Mouse (Mus musculus): ENCODE results near the gene Pmp22. TPM values are rescaled to one million over a fixed set of nuclear protein-coding genes. Genes with fewer than 3 reads are reported as not detected.

The Pmp22 gene
- total RNA-seq, 1 experiment from 2014 or later: not detected

DNA sequence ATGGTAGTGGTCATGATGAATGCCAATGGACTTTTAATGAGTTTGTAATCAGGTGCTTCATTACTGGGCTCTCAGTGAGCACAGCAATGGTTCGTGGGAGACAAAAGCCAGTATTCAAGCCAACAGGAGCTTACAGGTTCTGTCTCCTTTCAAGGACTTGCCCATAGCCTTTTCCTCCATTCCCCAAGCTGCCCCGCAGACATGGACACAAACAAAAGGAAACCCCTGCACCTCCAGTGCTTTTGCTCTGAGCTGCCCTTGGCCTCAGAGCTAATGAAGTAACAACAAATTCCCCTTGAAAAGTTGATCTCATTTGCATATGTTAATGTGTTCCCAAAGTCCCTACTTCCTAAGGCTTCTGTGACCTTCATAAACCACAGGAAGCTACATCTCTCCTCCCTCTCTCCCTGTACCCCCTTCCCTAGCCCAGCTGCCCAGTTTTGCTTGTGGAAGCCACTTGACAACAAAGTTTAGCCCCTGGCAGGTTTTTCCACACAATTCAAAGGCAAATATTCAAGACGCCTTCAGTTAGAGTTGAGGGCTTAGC is 73.3 kb downstream of the Pmp22 start:
- ATAC-seq (ENCODE audit: extremely low read depth, insufficient number of reproducible peaks, low FRiP score, poor library complexity, severe bottlenecking): no peak

Other genes starting within 250 kb of the Pmp22 start
- gene Tvp23b, start 249.5 kb upstream of the Pmp22 start, total RNA-seq (2017): 19.2 and 21.7 TPM in 2 replicates
- not detected in 2 replicates for gene Cdrt4, start 177.8 kb upstream of the Pmp22 start, total RNA-seq (2017)
- gene Tekt3, start 67.3 kb upstream of the Pmp22 start, total RNA-seq (2017): not detected in 2 replicates